Mouse (Mus musculus): ENCODE measurements around the gene Pdk2. TPM values are rescaled to one million over a fixed set of nuclear protein-coding genes. Genes with fewer than 3 reads are reported as not detected.

Pdk2 gene
- polyA plus RNA-seq, 1 experiment from 2014 or later: 10.2 TPM

DNA sequence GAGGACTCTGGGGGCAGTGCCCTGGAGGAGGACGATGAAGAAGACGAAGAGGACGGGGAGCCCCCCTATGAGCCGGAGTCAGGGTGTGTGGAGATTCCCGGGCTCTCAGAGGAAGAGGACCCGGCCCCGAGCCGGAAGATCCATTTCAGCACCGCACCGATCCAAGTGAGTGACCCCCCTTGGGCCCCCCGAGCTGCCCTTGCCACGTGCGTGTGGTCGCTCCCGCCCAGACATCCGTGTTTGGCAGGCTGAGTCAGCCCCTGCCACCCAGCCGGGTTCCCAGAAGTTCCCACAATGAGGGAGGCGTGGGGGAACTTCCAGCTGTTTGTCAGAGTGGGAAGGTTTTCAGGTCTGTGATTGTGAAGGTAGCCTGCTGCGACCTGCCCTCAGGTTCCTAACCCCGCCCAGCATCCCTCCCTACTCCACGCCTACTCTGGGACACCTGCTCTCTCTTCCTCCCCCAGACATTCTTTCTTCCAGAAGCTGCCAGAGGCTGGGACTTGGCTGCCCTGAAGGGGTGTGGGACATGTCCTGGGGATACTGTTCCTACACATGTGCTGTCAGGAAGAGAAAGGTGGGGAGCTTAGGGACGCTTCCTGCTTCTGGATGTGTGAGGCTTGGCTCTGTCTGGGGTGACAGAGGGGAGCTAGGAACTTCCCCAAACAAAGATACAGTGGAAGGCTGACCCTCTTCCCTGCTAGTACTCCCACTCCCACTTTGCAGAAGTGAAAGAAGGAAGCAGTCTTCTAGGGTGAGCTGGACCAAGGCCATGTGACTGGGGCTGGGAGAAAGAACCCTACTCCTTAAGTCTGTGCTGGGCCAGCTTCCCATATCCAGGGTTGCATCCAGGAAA lies 48.2 kb downstream of the Pdk2 start:
- H3K4me3 ChIP-seq (replicated peaks): peak overlapping the region; percentile 89
- H3K27ac ChIP-seq (replicated peaks): peak overlapping the region; percentile 90
- WGBS (ENCODE audit: insufficient replicate concordance): 3% methylated on average over 22 of the region's 22 CpGs
- peaks cover 95% of the 10 kb centered on the region for H3K4me1 ChIP-seq (replicated peaks)
- peak overlapping the region; percentile 94 for H3K9ac ChIP-seq
- H3K36me3 ChIP-seq (replicated peaks): peaks cover 17% of the 10 kb centered on the region
- peak overlapping the region; percentile 97 for H3K4me2 ChIP-seq
- no peaks in the 10 kb centered on the region for H3K9me3 ChIP-seq (replicated peaks)
- H3K27me3 ChIP-seq: no peaks in the 10 kb centered on the region
- ATAC-seq (ENCODE audit: insufficient read depth): no peak

DNA sequence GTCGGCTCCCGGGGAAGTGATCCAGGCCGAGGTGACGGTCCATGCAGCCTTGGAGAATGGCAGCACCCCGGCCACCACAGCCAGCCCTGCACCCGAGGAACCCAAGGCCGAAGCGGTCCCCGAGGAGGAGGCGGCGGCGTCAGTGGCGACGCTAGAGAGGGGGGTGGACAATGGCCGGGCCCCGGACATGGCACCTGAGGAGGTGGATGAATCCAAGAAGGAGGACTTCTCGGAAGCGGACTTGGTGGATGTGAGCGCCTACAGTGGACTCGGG lies 48.7 kb downstream of the Pdk2 start:
- Histone ChIP-seq H3K36me3 (replicated peaks) (peaks cover 14% of the 10 kb centered on the region), H3K27ac (replicated peaks) (peak overlapping the region; percentile 90), H3K4me3 (replicated peaks) (peak overlapping the region; percentile 89), H3K4me2 (peak overlapping the region; percentile 97), H3K4me1 (replicated peaks) (peaks cover 95% of the 10 kb centered on the region), H3K27me3 (no peaks in the 10 kb centered on the region), H3K9ac (peak overlapping the region; percentile 94), H3K9me3 (replicated peaks) (no peaks in the 10 kb centered on the region)
- ATAC-seq (ENCODE audit: insufficient read depth): no peak
- 0% methylated on average over 20 of the region's 20 CpGs for WGBS (ENCODE audit: insufficient replicate concordance)

DNA sequence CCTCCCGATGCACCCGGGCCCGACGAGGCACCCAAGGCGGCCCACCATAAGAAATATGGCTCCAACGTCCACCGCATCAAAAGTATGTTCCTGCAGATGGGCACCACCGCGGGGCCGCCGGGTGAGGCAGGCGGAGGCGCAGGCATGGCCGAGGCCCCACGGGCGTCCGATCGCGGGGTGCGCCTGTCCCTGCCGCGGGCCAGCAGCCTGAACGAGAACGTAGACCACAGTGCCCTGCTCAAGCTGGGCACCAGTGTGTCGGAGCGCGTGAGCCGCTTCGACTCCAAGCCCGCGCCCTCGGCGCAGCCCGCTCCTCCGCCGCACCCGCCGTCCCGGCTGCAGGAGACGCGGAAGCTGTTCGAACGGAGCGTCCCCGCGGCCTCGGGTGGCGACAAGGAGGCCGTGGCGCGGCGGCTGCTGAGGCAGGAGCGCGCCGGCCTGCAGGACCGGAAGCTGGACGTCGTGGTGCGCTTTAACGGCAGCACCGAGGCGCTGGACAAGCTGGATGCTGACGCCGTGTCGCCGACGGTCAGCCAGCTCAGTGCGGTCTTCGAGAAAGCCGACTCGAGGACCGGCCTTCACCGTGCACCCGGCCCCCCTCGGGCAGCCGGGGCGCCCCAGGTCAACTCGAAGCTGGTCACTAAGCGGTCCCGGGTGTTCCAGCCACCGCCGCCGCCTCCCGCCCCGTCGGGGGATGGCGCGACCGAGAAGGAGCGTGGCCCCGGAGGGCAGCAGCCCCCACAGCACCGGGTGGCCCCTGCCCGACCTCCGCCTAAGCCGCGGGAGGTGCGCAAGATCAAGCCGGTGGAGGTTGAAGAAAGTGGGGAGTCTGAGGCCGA lies 49.3 kb downstream of the Pdk2 start:
- Histone ChIP-seq H3K4me2 (peak overlapping the region; percentile 97), H3K9me3 (replicated peaks) (no peaks in the 10 kb centered on the region), H3K4me1 (replicated peaks) (peaks cover 95% of the 10 kb centered on the region), H3K27ac (replicated peaks) (peak overlapping the region; percentile 90), H3K9ac (peak overlapping the region; percentile 94), H3K36me3 (replicated peaks) (peaks cover 8% of the 10 kb centered on the region), H3K4me3 (replicated peaks) (peak overlapping the region; percentile 89), H3K27me3 (no peaks in the 10 kb centered on the region)
- whole genome bisulfite sequencing (ENCODE audit: insufficient replicate concordance): under 1% methylated on average over 99 of the region's 99 CpGs
- ATAC-seq (ENCODE audit: insufficient read depth): peak; percentile 14; the same call in 1 of the 2 replicates

DNA sequence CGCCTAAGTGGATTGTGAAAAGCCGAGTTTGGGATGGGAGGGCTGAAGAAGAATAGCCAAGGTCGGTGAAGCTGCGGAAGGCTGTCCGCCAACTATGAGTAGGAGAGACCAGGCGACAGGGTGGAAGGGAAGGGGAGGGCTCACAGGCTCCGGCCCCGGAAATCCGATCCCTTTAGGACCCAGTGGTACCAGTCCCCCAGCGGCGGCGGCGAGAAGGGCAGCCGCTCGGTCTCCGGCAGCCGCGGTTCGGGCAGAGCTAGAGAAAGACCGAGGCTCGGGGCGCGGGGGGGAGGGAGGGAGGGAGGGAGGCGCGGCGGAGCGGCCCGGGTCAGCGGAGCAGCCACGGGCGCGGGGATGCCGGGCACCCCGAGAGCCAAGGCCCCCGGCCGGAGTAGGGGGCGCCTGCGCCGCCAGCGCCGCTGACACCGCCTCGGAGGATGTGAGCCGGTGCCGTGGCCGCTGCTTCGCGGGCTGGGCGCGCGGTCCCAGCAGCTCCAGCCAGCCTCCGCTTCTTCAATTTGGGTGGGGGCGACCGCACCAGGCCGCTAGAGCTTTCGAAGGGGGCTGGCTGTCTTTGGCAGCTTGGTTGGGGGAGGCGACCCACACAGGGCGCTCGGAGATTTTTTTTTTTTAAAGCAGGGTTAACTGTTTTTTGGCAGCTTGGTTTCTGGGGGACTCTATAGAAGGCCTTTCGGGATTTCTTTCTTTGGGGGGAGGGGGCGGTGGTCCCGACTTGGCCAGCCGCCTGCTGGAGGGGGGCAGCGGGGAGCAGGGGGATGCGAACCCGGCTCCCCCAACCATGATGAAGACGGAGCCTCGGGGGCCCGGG lies 50.2 kb downstream of the Pdk2 start, which contains the start of gene Ppp1r9b:
Gene Ppp1r9b, plus strand, starts transcription at position 287 of the 829 bp plus-strand sequence.
- H3K4me2 ChIP-seq: peak within 1 kb of the TSS; percentile 97
- H3K27me3 ChIP-seq: no peaks in the 10 kb centered on the region
- peak within 1 kb of the TSS; percentile 94 for H3K9ac ChIP-seq
- peak; percentile 80 for ATAC-seq (ENCODE audit: insufficient read depth)
- H3K27ac ChIP-seq (replicated peaks): peak within 1 kb of the TSS; percentile 90
- whole genome bisulfite sequencing (ENCODE audit: insufficient replicate concordance): under 1% methylated on average over 56 of the region's 69 CpGs
- no peaks in the 10 kb centered on the region for H3K9me3 ChIP-seq (replicated peaks)
- peaks cover 92% of the 10 kb centered on the region for H3K4me1 ChIP-seq (replicated peaks)
- peak within 1 kb of the TSS; percentile 89 for H3K4me3 ChIP-seq (replicated peaks)
- no peaks in the 10 kb centered on the region for H3K36me3 ChIP-seq (replicated peaks)

DNA sequence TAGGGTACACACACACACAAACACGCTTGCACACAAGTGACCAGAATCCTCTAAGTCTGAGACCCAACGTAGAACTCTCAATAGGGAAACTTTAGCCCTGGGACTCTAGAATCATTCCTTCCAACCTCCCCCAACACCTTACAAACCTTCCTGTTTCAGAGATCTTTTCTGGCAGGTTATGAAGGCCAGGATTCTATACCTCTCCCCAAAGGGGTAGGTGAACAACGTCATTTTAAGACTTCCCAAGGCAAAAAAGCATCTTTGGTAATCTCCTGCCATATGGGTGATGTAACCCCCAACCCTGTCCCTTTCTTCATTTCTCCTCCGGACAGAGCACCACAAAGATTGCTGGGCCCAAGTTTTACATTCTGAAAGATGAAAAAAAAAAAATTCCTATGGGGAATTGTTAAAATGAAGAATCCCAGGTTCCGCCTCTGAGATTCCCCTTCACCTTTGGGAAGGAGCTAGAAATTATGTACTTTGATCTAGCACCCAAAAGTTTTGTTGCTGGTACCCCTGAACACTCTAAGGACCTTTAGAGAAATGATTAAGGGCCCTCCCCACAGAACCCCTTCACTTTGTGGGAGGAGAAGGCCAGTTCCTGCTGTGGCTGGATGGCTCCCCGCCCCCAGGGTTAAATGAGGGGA lies 50.9 kb downstream of the Pdk2 start:
- WGBS (ENCODE audit: insufficient replicate concordance): 26% methylated on average over 6 of the region's 6 CpGs
- Histone ChIP-seq H3K4me3 (replicated peaks) (peak overlapping the region; percentile 89), H3K4me2 (peak overlapping the region; percentile 97), H3K4me1 (replicated peaks) (peaks cover 91% of the 10 kb centered on the region), H3K9me3 (replicated peaks) (no peaks in the 10 kb centered on the region), H3K9ac (peak overlapping the region; percentile 94), H3K27ac (replicated peaks) (peak overlapping the region; percentile 90), H3K36me3 (replicated peaks) (no peaks in the 10 kb centered on the region), H3K27me3 (no peaks in the 10 kb centered on the region)
- ATAC-seq (ENCODE audit: insufficient read depth): no peak

DNA sequence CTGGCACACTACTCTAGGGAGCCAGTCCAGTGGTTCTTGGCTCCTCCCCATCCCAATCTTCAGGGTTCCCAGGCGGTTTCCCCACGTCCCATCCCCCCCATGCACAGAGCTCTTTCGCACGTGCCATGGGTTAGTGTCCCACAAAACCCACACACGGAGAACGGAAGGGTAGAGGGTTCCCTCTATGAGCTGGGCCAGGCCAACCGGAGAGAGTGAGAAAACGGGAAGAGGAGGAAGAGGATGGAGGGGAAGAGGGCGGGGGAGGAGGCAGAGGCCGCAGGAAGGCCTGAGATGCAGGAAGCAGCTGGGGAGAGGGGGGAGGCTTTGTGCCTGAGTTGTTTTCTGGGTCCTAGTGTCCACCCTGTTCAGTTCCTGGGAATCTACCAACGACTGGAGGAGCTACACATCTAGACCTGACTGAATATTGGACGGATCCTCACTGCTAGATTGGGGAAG lies 51.6 kb downstream of the Pdk2 start:
- H3K9ac ChIP-seq: peak overlapping the region; percentile 94; the same call in 1 of the 2 replicates
- peak overlapping the region; percentile 97 for H3K4me2 ChIP-seq
- WGBS (ENCODE audit: insufficient replicate concordance): under 1% methylated on average over 12 of the region's 12 CpGs
- H3K36me3 ChIP-seq (replicated peaks): no peaks in the 10 kb centered on the region
- H3K4me3 ChIP-seq (replicated peaks): peak overlapping the region; percentile 89
- peak overlapping the region; percentile 90 for H3K27ac ChIP-seq (replicated peaks)
- no peaks in the 10 kb centered on the region for H3K9me3 ChIP-seq (replicated peaks)
- no peaks in the 10 kb centered on the region for H3K27me3 ChIP-seq
- peaks cover 91% of the 10 kb centered on the region for H3K4me1 ChIP-seq (replicated peaks)
- peak; percentile 32; the same call in 1 of the 2 replicates for ATAC-seq (ENCODE audit: insufficient read depth)

DNA sequence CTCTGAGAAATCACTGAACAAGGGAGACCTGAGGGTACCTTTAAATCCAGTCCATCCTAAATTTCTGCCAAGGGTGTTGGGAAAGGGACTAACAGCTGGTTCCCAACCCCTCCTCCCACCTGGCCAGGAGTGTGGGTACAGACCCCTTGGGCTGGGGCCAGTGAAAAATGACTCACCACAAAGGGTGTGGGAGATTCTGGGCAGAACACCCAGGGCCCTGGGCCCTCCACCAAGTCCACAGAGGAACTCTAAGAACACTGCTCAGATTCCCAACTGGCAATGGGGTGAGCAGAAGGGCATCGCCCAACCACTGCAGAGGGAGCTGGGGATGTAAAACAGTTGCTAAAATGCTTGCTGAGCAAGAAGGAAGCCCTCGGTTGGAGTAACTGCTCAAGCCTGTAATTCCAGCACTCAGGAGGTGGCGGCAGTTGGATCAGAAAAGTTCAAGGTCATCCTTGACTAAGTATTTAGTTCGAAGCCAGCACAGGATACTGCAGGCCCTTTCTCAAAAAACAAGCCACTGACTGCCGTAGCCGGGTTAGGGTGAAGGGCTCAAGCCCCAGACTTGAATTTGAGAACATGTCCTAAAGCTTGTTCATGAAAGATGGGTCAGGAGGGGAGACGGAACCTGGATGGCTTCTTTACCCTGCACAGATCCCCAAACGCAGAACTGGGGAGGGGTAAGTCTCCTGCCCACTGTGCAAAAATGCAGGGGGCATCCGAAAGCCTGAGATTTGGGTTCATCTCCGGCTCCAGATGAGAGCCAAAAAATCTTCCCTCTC lies 52.2 kb downstream of the Pdk2 start:
- ATAC-seq (ENCODE audit: insufficient read depth): no peak
- peak overlapping the region; percentile 94; the same call in 1 of the 2 replicates for H3K9ac ChIP-seq
- peak overlapping the region; percentile 97 for H3K4me2 ChIP-seq
- peak overlapping the region; percentile 89 for H3K4me3 ChIP-seq (replicated peaks)
- H3K27ac ChIP-seq (replicated peaks): peak overlapping the region; percentile 90; the same call in 1 of the 2 replicates
- WGBS (ENCODE audit: insufficient replicate concordance): 33% methylated on average over 10 of the region's 10 CpGs
- no peaks in the 10 kb centered on the region for H3K36me3 ChIP-seq (replicated peaks)
- no peaks in the 10 kb centered on the region for H3K27me3 ChIP-seq
- H3K4me1 ChIP-seq (replicated peaks): peaks cover 91% of the 10 kb centered on the region
- no peaks in the 10 kb centered on the region for H3K9me3 ChIP-seq (replicated peaks)

DNA sequence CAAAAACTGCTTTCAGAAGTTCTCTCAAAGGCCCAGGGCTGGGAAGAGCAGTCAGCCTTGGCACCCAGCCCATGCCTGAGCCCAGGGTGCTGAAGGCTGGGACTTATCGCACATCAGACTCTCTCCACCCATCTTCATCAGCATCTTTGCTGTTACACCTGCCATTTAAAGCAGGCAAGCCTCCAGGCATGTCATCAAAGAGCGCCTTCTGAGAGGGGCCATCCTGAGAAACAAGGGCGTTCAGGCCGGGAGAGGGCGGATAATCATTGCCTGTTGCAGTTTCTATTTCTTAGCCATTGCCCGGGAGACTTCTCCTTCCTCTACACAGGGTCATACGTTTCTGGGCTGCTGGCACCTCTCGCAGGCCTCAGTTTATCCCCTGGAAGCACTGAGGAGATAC lies 53.3 kb downstream of the Pdk2 start:
- no peaks in the 10 kb centered on the region for H3K27me3 ChIP-seq
- no peak for ATAC-seq (ENCODE audit: insufficient read depth)
- peaks cover 84% of the 10 kb centered on the region for H3K4me1 ChIP-seq (replicated peaks)
- H3K4me2 ChIP-seq: peak overlapping the region; percentile 97
- H3K9ac ChIP-seq: 0 out of 2 replicates have a peak overlapping the region, but pooled peaks have one; percentile 13
- H3K9me3 ChIP-seq (replicated peaks): no peaks in the 10 kb centered on the region
- 61% methylated on average over 8 of the region's 8 CpGs for WGBS (ENCODE audit: insufficient replicate concordance)
- no peak overlapping the region for H3K4me3 ChIP-seq (replicated peaks)
- H3K36me3 ChIP-seq (replicated peaks): no peaks in the 10 kb centered on the region
- H3K27ac ChIP-seq (replicated peaks): peak overlapping the region; percentile 90

DNA sequence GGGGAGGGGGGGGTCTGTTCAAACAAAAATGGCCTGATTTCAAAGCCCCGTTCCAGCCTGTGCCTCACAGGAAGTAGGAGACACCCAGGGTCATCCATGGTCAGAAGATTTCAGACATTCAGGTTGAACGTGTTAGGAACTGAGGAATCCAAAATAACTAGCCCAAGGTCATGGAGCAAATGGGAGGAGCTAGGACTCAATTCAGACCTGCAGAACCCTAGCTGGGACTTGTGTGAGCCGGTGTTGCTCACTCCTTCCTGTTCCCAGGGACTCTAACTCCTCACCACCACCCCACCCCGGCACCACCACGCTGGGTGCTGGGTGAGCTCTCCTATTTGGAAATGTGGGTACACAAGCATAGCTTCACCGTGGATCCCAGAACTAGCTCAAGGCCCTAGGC lies 53.8 kb downstream of the Pdk2 start:
- Histone ChIP-seq H3K9ac (no peak overlapping the region), H3K9me3 (replicated peaks) (no peaks in the 10 kb centered on the region), H3K4me1 (replicated peaks) (peaks cover 79% of the 10 kb centered on the region), H3K27me3 (no peaks in the 10 kb centered on the region), H3K27ac (replicated peaks) (peak overlapping the region; percentile 90; the same call in 1 of the 2 replicates), H3K4me2 (peak overlapping the region; percentile 97; the same call in 1 of the 2 replicates), H3K4me3 (replicated peaks) (no peak overlapping the region), H3K36me3 (replicated peaks) (no peaks in the 10 kb centered on the region)
- 63% methylated on average over 6 of the region's 6 CpGs for WGBS (ENCODE audit: insufficient replicate concordance)
- ATAC-seq (ENCODE audit: insufficient read depth): no peak

Data from liver, embryonic 15.5 days (tissue).